Mouse (Mus musculus) CH12F3 (cell line): ENCODE results near the gene Phf11c.

Source experiments
- in situ Hi-C: fragments of 300-500 bp; cut with MboI; formaldehyde crosslinking; loops from 2 replicates; pipeline ENCODE4 v1.14.3; 2020; ENCODE audit warnings: low sequenced_read_pairs

Phf11c gene

DNA sequence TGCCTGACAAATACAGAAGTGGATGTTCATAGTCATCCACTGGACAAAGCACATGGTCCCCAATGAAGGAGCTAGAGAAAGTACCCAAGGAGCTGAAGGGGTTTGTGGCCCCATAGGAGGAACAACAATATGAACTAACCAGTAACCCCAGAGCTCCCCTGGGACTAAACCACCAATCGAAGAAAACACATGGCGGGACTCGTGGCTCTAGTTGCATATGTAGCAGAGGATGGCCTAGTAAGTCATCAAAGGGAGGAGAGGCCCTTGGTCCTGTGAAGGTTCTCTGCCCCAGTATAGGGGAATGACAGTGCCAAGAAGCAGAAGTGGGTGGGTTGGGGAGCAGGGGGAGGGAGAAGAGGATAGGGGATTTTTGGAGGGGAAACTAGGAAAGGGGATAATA is 59.1 kb downstream of the Phf11c start:
- in situ Hi-C loops = loop anchor here (25.0 kb wide), 1 partner anchor 226 kb away; no protein-coding TSS in a partner anchor
